Mouse (Mus musculus) CH12.LX (cell line): ENCODE results near the gene Rc3h1. TPM values are rescaled to one million over a fixed set of nuclear protein-coding genes. Genes with fewer than 3 reads are reported as not detected.

ENCODE experiments used
- DNase-seq: peaks from one replicate; pipeline ENCODE4 v3.0.0-alpha.2; 2013; ENCODE audit errors: extremely low read depth
- H3K27ac ChIP-seq: 2 replicates; pipeline ENCODE4 v1.5.1; 2012; ENCODE audit warnings: low read depth, mild to moderate bottlenecking, control low read depth, moderate library complexity; ENCODE audit not compliant: insufficient read depth
- H3K27me3 ChIP-seq: replicated peaks from 2 replicates; pipeline ENCODE3; 2012; ENCODE audit warnings: inconsistent platforms
- H3K36me3 ChIP-seq, 2 experiments: replicated peaks in 1 of 2; 2 replicates each; pipeline versions ENCODE3 to v1.6.1; 2012; ENCODE audit warnings: inconsistent platforms in 1 of 2, low read length in 1 of 2, mild to moderate bottlenecking in 1 of 2, mixed read lengths in 1 of 2, moderate library complexity in 1 of 2; ENCODE audit not compliant: control insufficient read depth in 1 of 2, insufficient read depth in 1 of 2
- H3K4me1 ChIP-seq, 2 experiments: 2 replicates each; pipeline ENCODE4 v1.6.1; 2012; ENCODE audit warnings: inconsistent platforms in 1 of 2, moderate library complexity in 1 of 2; ENCODE audit not compliant: insufficient read depth in 2 of 2, control insufficient read depth in 1 of 2
- H3K4me2 ChIP-seq: 2 replicates; pipeline ENCODE4 v1.6.1; 2012; ENCODE audit warnings: low read depth, mild to moderate bottlenecking, control low read depth; ENCODE audit not compliant: poor library complexity, insufficient read depth, severe bottlenecking
- H3K4me3 ChIP-seq, 3 experiments: fragments of 150-350 bp in 1 of 3; sonication (generic) in 1 of 3; replicated peaks in 1 of 3; 2 replicates each; pipeline versions ENCODE3 to v1.5.1; 2011 to 2012; ENCODE audit warnings: low read depth in 2 of 3, low read length in 2 of 3, mild to moderate bottlenecking in 2 of 3, moderate library complexity in 2 of 3, control low read depth in 1 of 3, improper control_type of control experiment in 1 of 3, inconsistent platforms in 1 of 3, mixed read lengths in 1 of 3; ENCODE audit not compliant: poor library complexity in 1 of 3
- H3K79me2 ChIP-seq: replicated peaks from 2 replicates; pipeline ENCODE4 v1.6.1; 2012; ENCODE audit warnings: mild to moderate bottlenecking, moderate library complexity; ENCODE audit not compliant: control insufficient read depth, poor library complexity, insufficient read depth, severe bottlenecking; ENCODE audit errors: extremely low read depth
- H3K9ac ChIP-seq: 2 replicates; pipeline ENCODE4 v1.6.1; 2012; ENCODE audit warnings: low read depth, mild to moderate bottlenecking, control low read depth, moderate library complexity; ENCODE audit not compliant: insufficient read depth
- H3K9me3 ChIP-seq: replicated peaks from 2 replicates; pipeline ENCODE3; 2012; ENCODE audit warnings: low read length, inconsistent platforms, mixed read lengths
- CHD1 ChIP-seq: IDR thresholded peaks from 2 replicates; pipeline ENCODE4 v1.6.1; 2012; ENCODE audit warnings: low read depth, low read length, improper control_type of control experiment, inconsistent platforms
- CTCF ChIP-seq, 2 experiments: IDR thresholded peaks in 1 of 2; conservative IDR thresholded peaks in 1 of 2; 2 replicates each; pipeline ENCODE4 v1.5.1; 2011 to 2012; ENCODE audit warnings: low read depth in 2 of 2, low read length in 2 of 2, improper control_type of control experiment in 1 of 2, inconsistent platforms in 1 of 2, mild to moderate bottlenecking in 1 of 2, moderate library complexity in 1 of 2
- ETS1 ChIP-seq: conservative IDR thresholded peaks from 2 replicates; pipeline ENCODE4 v1.6.1; 2012; ENCODE audit warnings: low read depth, mild to moderate bottlenecking, inconsistent platforms, low read length, improper control_type of control experiment, moderate library complexity
- HCFC1 ChIP-seq: IDR thresholded peaks from 2 replicates; pipeline ENCODE4 v1.6.1; 2012; ENCODE audit warnings: low read depth, mild to moderate bottlenecking, inconsistent platforms, low read length, improper control_type of control experiment
- JUND ChIP-seq: conservative IDR thresholded peaks from 2 replicates; pipeline ENCODE4 v1.6.1; 2011; ENCODE audit warnings: low read depth, low read length, improper control_type of control experiment
- MAFK ChIP-seq: IDR thresholded peaks from 2 replicates; pipeline ENCODE4 v1.6.1; 2011; ENCODE audit warnings: low read length, improper control_type of control experiment; ENCODE audit not compliant: insufficient replicate concordance
- MAZ ChIP-seq: IDR thresholded peaks from 2 replicates; pipeline ENCODE4 v1.6.1; 2012; ENCODE audit warnings: low read depth, mild to moderate bottlenecking, inconsistent platforms, low read length, improper control_type of control experiment, moderate library complexity
- MEF2A ChIP-seq: IDR thresholded peaks from 2 replicates; pipeline ENCODE4 v1.6.1; 2014; ENCODE audit warnings: low read depth, mild to moderate bottlenecking, inconsistent platforms, low read length, improper control_type of control experiment, borderline replicate concordance
- NRF1 ChIP-seq: IDR thresholded peaks from 2 replicates; pipeline ENCODE4 v1.6.1; 2014; ENCODE audit warnings: low read depth, mild to moderate bottlenecking, inconsistent platforms, low read length, improper control_type of control experiment, moderate library complexity
- POLR2A ChIP-seq: IDR thresholded peaks from 2 replicates; pipeline ENCODE4 v1.6.1; 2011; ENCODE audit warnings: low read depth, mild to moderate bottlenecking, improper control_type of control experiment, low read length
- RAD21 ChIP-seq: IDR thresholded peaks from 2 replicates; pipeline ENCODE4 v1.6.1; 2011; ENCODE audit warnings: low read depth, mild to moderate bottlenecking, low read length, improper control_type of control experiment, moderate library complexity
- SMC3 ChIP-seq: IDR thresholded peaks from 2 replicates; pipeline ENCODE4 v1.6.1; 2011; ENCODE audit warnings: low read depth, low read length, improper control_type of control experiment
- TCF12 ChIP-seq: IDR thresholded peaks from 2 replicates; pipeline ENCODE4 v1.6.1; 2014; ENCODE audit warnings: low read depth, mild to moderate bottlenecking, inconsistent platforms, low read length, improper control_type of control experiment
- USF1 ChIP-seq: IDR thresholded peaks from 2 replicates; pipeline ENCODE4 v1.6.1; 2014; ENCODE audit warnings: low read depth, mild to moderate bottlenecking, inconsistent platforms, low read length, improper control_type of control experiment
- USF2 ChIP-seq: conservative IDR thresholded peaks from 2 replicates; pipeline ENCODE4 v1.6.1; 2011; ENCODE audit warnings: low read depth, low read length, improper control_type of control experiment
- ZC3H11A ChIP-seq: IDR thresholded peaks from 2 replicates; pipeline ENCODE4 v1.6.1; 2012; ENCODE audit warnings: low read depth, mild to moderate bottlenecking, inconsistent platforms, low read length, improper control_type of control experiment
- ZNF384 ChIP-seq: IDR thresholded peaks from 2 replicates; pipeline ENCODE4 v1.6.1; 2012; ENCODE audit warnings: low read depth, low read length, improper control_type of control experiment, inconsistent platforms
- dilution Hi-C: fragments of 300-500 bp; cut with MboI; formaldehyde crosslinking; loops from 2 replicates; pipeline ENCODE4 v1.14.3; 2020; ENCODE audit warnings: low sequenced_read_pairs; ENCODE audit not compliant: extremely low pct_unique_long_range_greater_than_20kb, extremely low pct_ligation_motif_present
- in situ Hi-C: fragments of 300-500 bp; cut with MboI; formaldehyde crosslinking; loops from 3 replicates; pipeline ENCODE4 v1.14.3; 2019; ENCODE audit warnings: low sequenced_read_pairs, low pct_ligation_motif_present, low pct_unique_long_range_greater_than_20kb, mixed read lengths
- polyA plus RNA-seq: library from polyadenylated mRNA; unstranded; fragments of >175 nt; gene quantifications from 2 replicates; pipeline ENCODE4 v1.2.1, GENCODE M21; 2012; ENCODE audit warnings: low read depth; ENCODE audit not compliant: insufficient read length
- total RNA-seq, 2 experiments: library from RNA; depleted of rRNA; stranded (reverse); fragments of 300-350 nt in 1 of 2; fragments of >200 nt in 1 of 2; gene quantifications; 2 replicates each; pipeline ENCODE4 v1.2.3; 2012 to 2014

Rc3h1 gene
- total and polyA plus RNA-seq, 3 experiments, result 17.8 to 22.5 (median 21.7) TPM

DNA sequence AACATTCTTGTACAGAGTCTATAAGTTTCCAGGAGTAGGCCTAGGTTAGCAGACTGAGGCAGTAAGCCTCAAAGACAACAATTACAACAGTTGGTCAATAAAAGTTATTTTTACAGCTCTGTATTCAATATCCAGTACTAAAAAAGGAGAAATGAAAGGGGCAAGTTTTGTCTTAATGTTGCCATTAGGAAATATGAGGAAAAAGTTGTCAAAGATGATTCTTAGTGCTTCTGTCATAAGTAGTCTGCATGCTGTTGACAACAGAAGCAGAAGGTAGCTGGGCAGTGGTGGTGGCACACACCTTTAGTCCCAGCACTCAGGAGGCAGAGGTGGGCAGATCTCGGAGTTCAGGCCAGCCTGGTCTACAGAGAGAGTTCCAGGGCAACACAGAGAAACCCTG, 13.2 kb downstream of the Rc3h1 start:
- Histone ChIP-seq H3K79me2 (peaks cover 46% of the 10 kb centered on the region), H3K27ac (no peak overlapping the region), H3K4me3 (no peak overlapping the region)
- dilution Hi-C loops, result no loop called here
- TF ChIP-seq CHD1, result no peak
- TF ChIP-seq CTCF (conservative IDR thresholded peaks at IDR 0.05 in 1 of 2, IDR thresholded peaks at IDR 0.05 in 1 of 2; ENCODE audit: low read depth in 2 of 2, low read length in 2 of 2), result no peak
- TF ChIP-seq USF1, result no peak
- TF ChIP-seq ZC3H11A, result no peak
- TF ChIP-seq MAFK, result no peak
- TF ChIP-seq SMC3, result no peak
- no peak for TF ChIP-seq MAZ
- no peak for TF ChIP-seq NRF1
- no peak for TF ChIP-seq HCFC1
- TF ChIP-seq ZNF384, result no peak
- TF ChIP-seq ETS1, result no peak
- no peak for TF ChIP-seq POLR2A
- no peak for TF ChIP-seq MEF2A
- no peak for TF ChIP-seq TCF12
- no peak for TF ChIP-seq JUND
- TF ChIP-seq, all 38 proteins: peak for 0
- no peaks in the 10 kb centered on the region for H3K9me3 ChIP-seq
- no peaks in the 10 kb centered on the region for H3K27me3 ChIP-seq
- peaks cover 0 to 13% of the 10 kb centered on the region in 2 experiments; a peak in 1 of 4 replicates for H3K4me1 ChIP-seq
- H3K9ac ChIP-seq, result no peak overlapping the region
- no peak for DNase-seq
- H3K4me2 ChIP-seq, result no peak overlapping the region
- H3K36me3 ChIP-seq, result peaks cover 0 to 23% of the 10 kb centered on the region in 2 experiments
- in situ Hi-C loops, result no loop called here

DNA sequence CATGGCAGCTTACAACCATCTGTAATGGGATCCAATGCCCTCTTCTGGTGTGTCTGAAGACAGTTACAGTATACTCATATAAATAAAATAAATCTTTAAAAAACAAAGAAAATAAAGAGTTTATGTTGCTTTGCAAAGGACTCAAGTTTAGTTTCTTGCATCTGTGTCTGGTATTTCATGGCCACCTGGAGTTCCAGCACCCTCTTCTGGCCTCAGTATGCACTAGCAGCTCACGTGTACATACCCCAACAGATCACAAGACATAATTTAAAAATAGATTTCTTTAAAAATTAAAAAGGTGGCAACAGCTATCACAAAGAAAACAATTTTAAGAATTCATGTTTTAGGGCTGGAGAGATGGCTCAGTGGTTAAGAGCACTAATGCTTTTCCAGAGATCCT, 15.7 kb downstream of the Rc3h1 start:
- H3K27me3 ChIP-seq, result no peaks in the 10 kb centered on the region
- H3K27ac ChIP-seq, result no peak overlapping the region
- TF ChIP-seq CTCF (conservative IDR thresholded peaks at IDR 0.05 in 1 of 2, IDR thresholded peaks at IDR 0.05 in 1 of 2; ENCODE audit: low read depth in 2 of 2, low read length in 2 of 2) (peak in 1 of 2 experiments; percentile 53; a peak in 2 of 4 replicates), USF1 (no peak), USF2 (no peak), RAD21 (peak; percentile 37), SMC3 (peak; percentile 14; the same call in 1 of the 2 replicates)
- TF ChIP-seq, all 38 proteins: peak for 3
- no peak overlapping the region for H3K4me3 ChIP-seq
- no peaks in the 10 kb centered on the region for H3K9me3 ChIP-seq
- H3K4me1 ChIP-seq, result peaks cover 0 to 9% of the 10 kb centered on the region in 2 experiments; a peak in 1 of 4 replicates
- dilution Hi-C loops (no loop called here), in situ Hi-C loops (no loop called here)
- peaks cover 0 to 16% of the 10 kb centered on the region in 2 experiments for H3K36me3 ChIP-seq
- peak; percentile 12 for DNase-seq
- no peak overlapping the region for H3K4me2 ChIP-seq
- H3K79me2 ChIP-seq, result peaks cover 33% of the 10 kb centered on the region
- H3K9ac ChIP-seq, result no peak overlapping the region
